Mouse (Mus musculus): ENCODE data around the gene Cenpx.

GRCm38 (mm10) chr11:120714546-120714945, 1.0 kb upstream of the Cenpx start:
- no peak for TF ChIP-seq POLR2A (IDR thresholded peaks at IDR 0.05; ENCODE audit: borderline replicate concordance, low read depth, low read length)
- no peak for TF ChIP-seq CTCF (IDR thresholded peaks at IDR 0.05; ENCODE audit: low read depth, low read length)

Data from bone marrow macrophage, adult 2 months (primary cell).